Mouse (Mus musculus) mouse embryonic stem cell (cell line): ENCODE results near the gene Nop16.
"Not testable (repeated sequence)": the region's sequence is repeated elsewhere in the genome, so short reads cannot be mapped to it uniquely, and the experiment has no call there.

Experiments
- in situ Hi-C, 2 experiments: fragments of 300-500 bp; cut with MboI; formaldehyde crosslinking; loops; 1 replicate in 1 of 2; 3 replicates in 1 of 2; pipeline ENCODE4 v1.14.3; 2019 to 2020; ENCODE audit warnings: low sequenced_read_pairs in 2 of 2, low pct_unique_long_range_greater_than_20kb in 1 of 2, mixed read lengths in 1 of 2; ENCODE audit not compliant: unreplicated experiment in 1 of 2

The Nop16 gene

GRCm38 (mm10) chr13:54589996-54590951 lies at the start of gene Nop16, which contains the start of gene Higd2a:
TSS of gene Nop16 (minus strand) at chr13:54590090.
TSS of gene Higd2a (plus strand) at chr13:54590207.
- in situ Hi-C loops: no loop called here

- in situ Hi-C loops: no loop called here
Observed at GRCm38 (mm10) chr13:54635011-54635410, 45.1 kb upstream of the Nop16 start.

- in situ Hi-C loops: no loop called here
Observed at GRCm38 (mm10) chr13:54632731-54633277, 42.9 kb upstream of the Nop16 start.

GRCm38 (mm10) chr13:54629128-54629527 lies 39.2 kb upstream of the Nop16 start:
- in situ Hi-C loops: no loop called here

- in situ Hi-C loops: no loop called here
Observed at GRCm38 (mm10) chr13:54621960-54622521, 32.2 kb upstream of the Nop16 start.

GRCm38 (mm10) chr13:54621155-54621932 lies 31.5 kb upstream of the Nop16 start, which contains the start of gene Faf2:
TSS of gene Faf2 (plus strand) at chr13:54621784.
- in situ Hi-C loops: no loop called here

- in situ Hi-C loops: no loop called here
Observed at GRCm38 (mm10) chr13:54616998-54617397, 27.1 kb upstream of the Nop16 start.

- in situ Hi-C loops: no loop called here
Observed at GRCm38 (mm10) chr13:54616307-54616706, 26.4 kb upstream of the Nop16 start.

GRCm38 (mm10) chr13:54613141-54613540 lies 23.3 kb upstream of the Nop16 start:
- in situ Hi-C loops: not testable (repeated sequence)

- in situ Hi-C loops: no loop called here
Observed at GRCm38 (mm10) chr13:54610972-54611754, 21.3 kb upstream of the Nop16 start, which contains the start of gene Cltb. TSS of gene Cltb (minus strand) at chr13:54611344.

GRCm38 (mm10) chr13:54610613-54610971 lies 20.7 kb upstream of the Nop16 start:
- in situ Hi-C loops: no loop called here

- in situ Hi-C loops: no loop called here
Observed at GRCm38 (mm10) chr13:54609301-54609700, 19.4 kb upstream of the Nop16 start.

GRCm38 (mm10) chr13:54608666-54609065 lies 18.8 kb upstream of the Nop16 start:
- in situ Hi-C loops: no loop called here

GRCm38 (mm10) chr13:54608002-54608401 lies 18.1 kb upstream of the Nop16 start:
- in situ Hi-C loops: no loop called here

GRCm38 (mm10) chr13:54607204-54607603 lies 17.3 kb upstream of the Nop16 start:
- in situ Hi-C loops: no loop called here

GRCm38 (mm10) chr13:54605426-54605825 lies 15.5 kb upstream of the Nop16 start:
- in situ Hi-C loops: no loop called here

- in situ Hi-C loops: no loop called here
Observed at GRCm38 (mm10) chr13:54604221-54604620, 14.3 kb upstream of the Nop16 start.

GRCm38 (mm10) chr13:54603501-54603900 lies 13.6 kb upstream of the Nop16 start:
- in situ Hi-C loops: no loop called here
